Mouse (Mus musculus): ENCODE measurements at regions not wholly inside any gene's neighbourhood (a gene's known extent, or its start where the extent isn't known, plus 50 kb on each side); places are given as distances from the start of the nearest gene placed in this dataset.

DNA sequence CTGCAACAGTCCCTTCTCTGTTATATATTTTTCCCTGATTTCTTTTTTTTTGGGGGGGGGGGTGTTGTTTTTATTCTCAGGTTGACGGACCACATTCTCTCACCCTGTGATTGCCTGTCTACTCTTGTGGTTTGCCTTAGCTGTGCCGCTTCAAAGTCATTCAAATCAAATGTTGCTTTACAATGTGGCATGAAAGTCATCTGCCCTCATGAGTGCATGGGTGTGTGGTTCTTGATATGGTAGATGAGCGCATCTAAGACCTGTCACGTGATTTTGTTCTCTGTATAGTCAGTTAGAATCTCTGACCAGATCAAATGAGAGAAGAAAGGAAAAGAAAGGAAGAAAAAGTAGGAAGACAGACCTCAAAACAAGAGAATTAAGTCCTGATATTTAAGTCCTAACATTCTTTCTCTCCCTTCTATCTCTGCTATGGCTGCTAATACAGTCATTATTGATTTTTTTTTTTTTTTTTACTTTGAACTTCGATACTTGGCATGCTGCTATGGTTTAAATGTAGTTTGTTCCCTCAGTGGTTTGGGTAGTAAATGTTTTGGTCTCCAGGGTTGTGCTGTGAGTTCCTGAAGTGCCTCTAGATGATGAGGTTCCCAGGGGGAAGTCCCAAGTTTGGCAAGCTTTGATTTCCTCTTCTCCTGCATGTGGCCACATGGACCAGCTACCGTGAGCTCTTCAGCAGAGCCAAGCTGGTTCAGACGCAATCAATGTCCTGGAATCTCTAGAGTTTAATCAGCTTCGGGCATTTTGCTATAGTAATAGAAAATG, 91.2 kb upstream of the Npas2 start:
- DNase-seq: no peak

DNA sequence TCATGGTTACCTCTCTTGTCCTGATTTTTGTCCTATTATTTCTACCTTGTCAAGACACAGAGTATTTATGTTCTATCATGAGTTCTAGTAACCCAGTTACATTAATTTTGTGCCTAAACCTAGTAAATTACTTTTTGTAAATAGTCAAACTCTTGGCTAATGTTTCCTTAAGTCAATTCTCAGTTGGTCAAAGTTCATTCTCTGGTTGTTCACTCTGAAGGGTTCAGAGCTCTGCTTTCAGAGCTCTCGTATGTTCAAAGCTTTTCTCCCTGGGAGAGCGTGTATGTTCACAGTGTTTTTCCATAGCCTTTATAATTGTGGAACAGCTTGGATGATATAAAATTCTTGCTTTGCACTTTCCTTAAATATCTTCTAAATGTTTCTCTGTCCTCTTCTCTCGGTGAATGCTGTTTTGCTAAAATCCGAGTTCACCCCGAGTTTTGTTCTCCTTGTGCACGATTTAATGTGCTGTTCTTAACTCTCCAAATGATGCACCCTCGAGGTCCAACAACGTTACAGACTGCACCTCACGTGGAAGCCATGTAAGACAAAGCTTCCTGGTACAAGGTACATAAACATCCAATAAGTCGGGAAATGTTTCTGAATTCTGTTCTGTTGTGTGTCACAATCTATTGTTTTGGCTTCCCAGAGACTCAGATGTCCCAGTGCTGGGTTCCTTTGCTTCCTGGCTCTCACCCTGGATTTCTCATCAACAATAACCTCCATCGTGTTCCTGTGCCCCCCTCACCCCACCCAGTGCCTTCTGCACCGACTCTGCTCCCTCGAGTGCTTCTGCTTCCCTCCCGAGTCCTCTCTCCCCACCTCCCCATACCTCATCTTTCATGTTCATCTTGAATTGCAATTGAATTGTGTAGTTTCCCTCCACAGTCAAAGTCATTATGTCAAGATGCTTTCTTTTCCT, 90.3 kb upstream of the Npas2 start:
- DNase-seq: no peak

DNA sequence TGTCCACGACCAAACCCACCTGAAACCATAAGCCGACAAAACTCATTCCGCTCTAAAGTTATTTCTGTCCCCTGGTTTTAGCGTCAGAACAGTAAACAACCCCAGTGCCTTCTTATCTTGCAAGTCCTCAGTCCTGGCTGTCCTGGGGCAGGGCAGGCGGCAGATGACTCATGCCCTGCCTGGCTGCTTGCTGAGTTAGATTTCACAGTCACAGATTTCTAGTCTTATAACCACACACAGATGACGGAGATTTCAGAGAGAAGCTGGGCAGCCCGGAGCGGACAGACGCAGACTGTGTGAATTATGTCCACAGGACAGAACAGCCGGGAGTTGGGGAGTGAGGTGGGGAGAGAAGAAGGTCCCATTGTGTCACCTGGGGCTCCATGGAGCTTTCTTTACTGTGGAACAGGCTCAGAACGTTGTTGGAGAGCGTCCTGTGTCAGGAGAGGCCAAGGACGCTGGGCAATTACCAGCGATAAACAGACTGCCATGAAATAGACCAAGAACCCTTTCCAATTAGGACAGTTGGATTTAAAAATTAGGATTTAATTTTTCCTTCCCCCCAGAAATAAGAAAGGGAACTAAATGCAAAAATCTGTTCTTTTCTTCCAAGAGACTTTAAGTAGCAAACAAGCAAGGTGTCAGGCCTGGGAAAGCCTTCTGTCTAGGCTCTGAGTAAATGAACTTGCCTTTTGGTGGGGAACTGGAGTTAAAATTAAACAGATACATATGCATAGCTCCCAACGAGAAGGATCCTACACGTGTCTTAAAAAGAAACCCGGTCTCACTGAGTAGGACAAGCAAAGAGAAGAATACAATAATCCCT, 87.8 kb upstream of the Npas2 start:
- DNase-seq: peak in 1 of 2 experiments; percentile 27

GRCm38 (mm10) chr1:39106372-39106643, 87.2 kb upstream of the Npas2 start:
- no peak for DNase-seq

GRCm38 (mm10) chr1:39106650-39107049, 86.9 kb upstream of the Npas2 start:
- DNase-seq: no peak

- DNase-seq: no peak
Observed at GRCm38 (mm10) chr1:39116319-39116718, 77.2 kb upstream of the Npas2 start.

- no peak for DNase-seq
Observed at GRCm38 (mm10) chr1:39122316-39123015, 71.1 kb upstream of the Npas2 start.

DNA sequence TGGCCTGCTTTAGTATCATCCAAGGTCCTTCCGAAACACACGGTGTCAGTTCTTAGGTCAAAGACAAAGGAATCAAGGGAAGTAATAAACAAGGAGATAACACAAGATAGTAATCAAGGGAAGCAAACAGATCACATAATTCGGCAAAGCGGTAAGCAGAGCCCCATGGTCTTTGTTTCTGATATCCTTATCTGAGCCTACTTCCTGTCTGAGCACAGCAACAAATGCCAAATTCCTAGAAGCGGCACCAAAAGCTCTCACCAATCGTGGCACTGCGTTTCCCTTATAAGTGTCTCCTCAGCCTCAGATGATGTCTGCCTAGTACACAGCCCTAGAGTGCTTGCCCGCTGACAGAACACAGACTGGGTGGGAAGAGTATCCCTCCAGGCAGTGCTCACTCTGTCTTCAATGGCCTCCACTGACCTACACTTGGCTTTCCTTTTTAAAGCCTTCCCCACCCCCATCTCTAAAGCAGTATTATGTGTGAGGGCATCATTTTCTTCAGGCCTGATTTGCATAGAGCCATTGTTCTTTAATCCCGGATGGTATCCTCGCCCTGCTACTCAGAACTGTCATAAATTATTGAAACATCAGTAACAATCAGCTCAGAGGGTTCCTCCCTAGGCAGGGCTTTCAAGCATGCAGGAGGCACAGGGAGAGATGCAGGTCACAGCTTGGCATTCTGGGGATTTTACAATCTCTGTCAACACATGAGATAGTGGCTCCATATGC, 70.3 kb upstream of the Npas2 start:
- DNase-seq: no peak

DNA sequence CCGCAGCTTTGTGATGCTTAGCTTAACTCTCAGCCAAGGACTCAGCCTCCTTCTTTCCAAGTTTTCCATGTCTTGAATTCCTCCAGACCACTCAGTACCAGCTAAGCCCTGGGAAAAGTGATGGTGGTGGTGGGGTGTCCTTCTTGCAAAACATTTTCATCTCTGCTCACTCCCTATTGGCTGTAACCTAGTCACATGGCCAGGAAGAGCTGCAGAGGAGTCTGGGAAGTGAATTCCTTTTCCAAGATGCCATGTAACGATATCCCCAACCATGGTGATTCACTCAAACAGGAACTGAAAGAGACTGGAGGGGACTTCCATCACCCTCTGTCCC, 69.8 kb upstream of the Npas2 start:
- DNase-seq: no peak

- no peak for DNase-seq
Observed at GRCm38 (mm10) chr1:39134521-39134920, 59.0 kb upstream of the Npas2 start.

GRCm38 (mm10) chr1:39143054-39143453, 50.5 kb upstream of the Npas2 start:
- DNase-seq: no peak

GRCm38 (mm10) chr1:39143626-39144025, 49.9 kb upstream of the Npas2 start:
- no peak for DNase-seq
